Mouse (Mus musculus): ENCODE results near the gene Scgb1b15.
"Not testable (repeated sequence)": the region's sequence is repeated elsewhere in the genome, so short reads cannot be mapped to it uniquely, and the experiment has no call there.

The Scgb1b15 gene

GRCm38 (mm10) chr7:32836254-32836653 is at the start of gene Scgb1b15:
Gene Scgb1b15, plus strand, starts transcription at chr7:32836554.
- not testable (repeated sequence) for DNase-seq (ENCODE audit: low read depth)

- not testable (repeated sequence) for DNase-seq (ENCODE audit: low read depth)
These were observed 6.8 kb upstream of the Scgb1b15 start, which contains the start of gene Scgb2b15 for GRCm38 (mm10) chr7:32829562-32829961. Gene Scgb2b15, minus strand, starts transcription at chr7:32829662.
